Mouse (Mus musculus) liver, embryonic 14.5 days (tissue): Measurements from ENCODE around the gene Srcin1. TPM values are rescaled to one million over a fixed set of nuclear protein-coding genes. Genes with fewer than 3 reads are reported as not detected.

Source experiments
- ATAC-seq: fragments of 200-750 bp; cut with Nextera tagmentation; 2 replicates; pipeline ENCODE4 v1.8.0; 2017; ENCODE audit warnings: moderate number of reproducible peaks, mild to moderate bottlenecking, moderate library complexity; ENCODE audit not compliant: insufficient read depth
- DNase-seq, 3 experiments: peaks; one replicate each; pipeline ENCODE4 v3.0.0-alpha.2; 2012 to 2013; ENCODE audit warnings: low read depth in 3 of 3, low spot score in 3 of 3
- H3K27ac ChIP-seq: fragments of 300-500 bp; sonication (generic); 2 replicates; pipeline ENCODE4 v1.5.1; 2014; ENCODE audit warnings: moderate library complexity, mild to moderate bottlenecking, control low read depth, inconsistent platforms
- H3K27me3 ChIP-seq: fragments of 300-500 bp; sonication (generic); 2 replicates; pipeline ENCODE4 v1.6.1; 2014; ENCODE audit warnings: mild to moderate bottlenecking, low read length, moderate library complexity; ENCODE audit not compliant: control insufficient read depth, insufficient read depth
- H3K36me3 ChIP-seq: fragments of 300-500 bp; sonication (generic); replicated peaks from 2 replicates; pipeline ENCODE4 v1.6.1; 2014; ENCODE audit warnings: low read depth; ENCODE audit not compliant: control insufficient read depth, insufficient read depth
- H3K4me1 ChIP-seq, 2 experiments: fragments of 200-500 bp in 1 of 2; fragments of 300-500 bp in 1 of 2; sonication (generic) in 1 of 2; replicated peaks; 2 replicates each; pipeline ENCODE4 v1.6.1; 2012 to 2014; ENCODE audit warnings: antibody characterized with exemption in 1 of 2, inconsistent platforms in 1 of 2, low read length in 1 of 2; ENCODE audit not compliant: control insufficient read depth in 2 of 2, insufficient read depth in 2 of 2
- H3K4me2 ChIP-seq: fragments of 300-500 bp; sonication (generic); 2 replicates; pipeline ENCODE4 v1.6.1; 2014; ENCODE audit warnings: low read depth, mild to moderate bottlenecking, control low read depth, moderate library complexity
- H3K4me3 ChIP-seq, 2 experiments: fragments of 200-500 bp in 1 of 2; fragments of 300-500 bp in 1 of 2; sonication (generic) in 1 of 2; 2 replicates each; pipeline ENCODE4 v1.5.1; 2012 to 2014; ENCODE audit warnings: low read depth in 2 of 2, low read length in 2 of 2, mild to moderate bottlenecking in 2 of 2, control low read depth in 1 of 2, inconsistent platforms in 1 of 2, moderate library complexity in 1 of 2; ENCODE audit not compliant: insufficient read depth in 1 of 2
- H3K9ac ChIP-seq: fragments of 300-500 bp; sonication (generic); replicated peaks from 2 replicates; pipeline ENCODE4 v1.6.1; 2014; ENCODE audit warnings: mild to moderate bottlenecking, control low read depth, moderate library complexity
- H3K9me3 ChIP-seq: fragments of 300-500 bp; sonication (generic); 2 replicates; pipeline ENCODE4 v1.6.1; 2016; ENCODE audit warnings: low read length, mixed read lengths; ENCODE audit not compliant: control insufficient read depth
- CTCF ChIP-seq: IDR thresholded peaks from 2 replicates; pipeline ENCODE4 v1.5.1; 2016; ENCODE audit warnings: antibody characterized with exemption, low read depth, control low read depth
- EP300 ChIP-seq: IDR thresholded peaks from 2 replicates; pipeline ENCODE4 v1.6.1; 2016; ENCODE audit warnings: antibody characterized with exemption, low read depth
- WGBS: fragments of 180-500 bp; shearing (Covaris S2); extraction: QIAGEN DNeasy Blood & Tissue Kit; methylation state at CpG from one replicate; pipeline ENCODE4 v1.1.7; 2014; ENCODE audit not compliant: insufficient replicate concordance; 5-methylcytosine and 5-hydroxymethylcytosine counted together
- polyA plus RNA-seq, 2 experiments: library from polyadenylated mRNA; depleted of rRNA in 1 of 2; stranded (reverse) in 1 of 2; unstranded in 1 of 2; fragments of >200 nt; fragmentation: Nextera tagmentation in 1 of 2; extraction: Ambion mirVana in 1 of 2; gene quantifications; 2 replicates each; pipeline versions ENCODE4 v1.2.1 to v1.2.3; 2012 to 2014

Gene Srcin1
- polyA plus RNA-seq, 2 experiments, result 0.04 TPM; not detected in 1

DNA sequence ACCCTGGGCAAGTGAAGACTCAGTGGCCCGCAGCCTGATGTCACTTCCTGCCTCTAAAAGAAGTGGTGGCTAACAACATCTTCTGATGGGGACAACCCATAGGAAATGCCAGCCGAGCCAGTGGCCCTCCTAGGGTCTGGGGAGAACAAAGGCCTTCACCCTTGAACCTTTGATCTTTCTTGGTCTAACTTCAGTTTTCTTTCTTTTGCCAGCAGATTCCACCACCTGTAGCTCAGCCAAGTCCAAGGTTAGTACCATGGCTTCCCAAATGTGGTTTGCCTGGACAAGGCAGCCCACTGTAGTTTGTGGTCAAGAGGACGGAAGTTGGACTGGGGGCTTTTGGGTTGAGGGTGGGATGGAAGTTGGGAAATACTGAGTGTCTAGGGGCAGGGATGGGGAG, 83.2 kb downstream of the Srcin1 start:
- no peak overlapping the region for H3K4me3 ChIP-seq
- DNase-seq (no peak), ATAC-seq (no peak)
- TF ChIP-seq EP300 (no peak), CTCF (no peak)
- H3K9ac ChIP-seq, result no peak overlapping the region
- no peak overlapping the region for H3K4me2 ChIP-seq
- H3K36me3 ChIP-seq, result peaks cover 75% of the 10 kb centered on the region
- H3K27ac ChIP-seq, result no peak overlapping the region
- H3K27me3 ChIP-seq, result no peaks in the 10 kb centered on the region
- H3K9me3 ChIP-seq, result no peaks in the 10 kb centered on the region
- H3K4me1 ChIP-seq, result no peaks in the 10 kb centered on the region
- WGBS, result 83% methylated on average over 3 of the region's 3 CpGs

DNA sequence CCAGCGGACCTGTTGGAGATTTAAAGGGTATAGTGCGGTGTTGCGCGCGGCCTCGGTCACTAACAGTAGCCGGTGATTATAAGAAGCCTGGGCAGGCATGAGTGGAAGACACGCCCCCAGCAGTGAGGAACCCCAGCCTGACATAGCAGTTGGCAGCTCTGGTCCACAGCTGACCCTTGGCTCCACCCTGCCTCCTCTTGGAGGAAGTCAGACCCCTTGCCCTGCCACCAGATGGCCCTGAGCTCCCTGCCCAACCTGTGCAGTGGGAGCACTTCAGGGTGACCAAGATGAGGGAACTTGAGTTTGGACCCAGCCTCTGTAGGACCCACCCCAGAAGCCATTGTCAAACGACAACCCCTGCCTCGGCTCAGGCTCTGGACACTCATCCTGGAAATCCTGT, 84.3 kb downstream of the Srcin1 start:
- TF ChIP-seq CTCF (no peak), EP300 (no peak)
- H3K27ac ChIP-seq, result no peak overlapping the region
- H3K4me3 ChIP-seq, result no peak overlapping the region
- no peaks in the 10 kb centered on the region for H3K4me1 ChIP-seq
- DNase-seq (no peak), ATAC-seq (no peak)
- peaks cover 77% of the 10 kb centered on the region for H3K36me3 ChIP-seq
- no peak overlapping the region for H3K4me2 ChIP-seq
- H3K27me3 ChIP-seq, result no peaks in the 10 kb centered on the region
- WGBS, result 94% methylated on average over 10 of the region's 10 CpGs
- no peak overlapping the region for H3K9ac ChIP-seq
- H3K9me3 ChIP-seq, result no peaks in the 10 kb centered on the region

DNA sequence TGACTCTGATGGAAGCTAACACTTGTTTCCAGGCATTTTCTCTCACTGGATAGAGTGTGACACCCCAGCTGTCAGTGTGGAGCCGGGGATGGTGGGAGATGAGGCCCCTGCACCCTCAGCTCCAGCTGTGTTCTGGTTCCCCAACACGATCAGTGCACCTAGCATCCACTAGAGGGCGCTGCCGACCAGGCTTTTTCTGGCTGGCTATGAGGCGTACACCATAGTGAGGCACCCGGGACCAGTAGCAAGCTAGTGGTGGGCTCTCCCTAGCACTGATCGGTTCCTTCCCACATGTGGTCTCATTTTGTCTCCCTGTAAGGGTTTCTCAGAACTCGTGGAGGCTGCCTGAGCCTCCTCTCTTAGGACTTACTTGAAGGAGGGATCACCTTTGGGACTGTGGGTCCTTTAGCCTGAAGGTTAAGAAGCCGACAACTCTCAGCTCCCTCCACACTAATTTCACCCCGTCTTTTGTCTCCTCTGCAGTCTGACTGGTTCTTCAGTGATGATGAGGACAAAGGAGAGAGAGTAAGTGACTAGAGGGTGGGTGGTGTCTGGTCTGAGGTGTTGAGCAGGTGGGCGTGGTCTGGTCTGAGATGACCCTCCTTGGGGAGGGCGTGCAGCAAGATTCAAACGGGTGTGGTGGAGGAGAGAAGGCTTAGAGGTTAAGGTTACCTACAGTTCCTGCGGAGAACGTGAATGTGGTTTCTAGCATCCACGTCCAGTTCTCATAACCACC, 86.2 kb downstream of the Srcin1 start:
- peaks cover 83% of the 10 kb centered on the region for H3K36me3 ChIP-seq
- DNase-seq, result peak; percentile 33 to 45 (median 35)
- H3K4me2 ChIP-seq, result no peak overlapping the region
- no peaks in the 10 kb centered on the region for H3K27me3 ChIP-seq
- TF ChIP-seq EP300, result no peak
- peak; percentile 98 for TF ChIP-seq CTCF
- no peak overlapping the region for H3K4me3 ChIP-seq
- H3K9me3 ChIP-seq, result no peaks in the 10 kb centered on the region
- H3K4me1 ChIP-seq, result no peaks in the 10 kb centered on the region
- H3K9ac ChIP-seq, result no peak overlapping the region
- 42% methylated on average over 16 of the region's 16 CpGs for WGBS
- no peak overlapping the region for H3K27ac ChIP-seq
- ATAC-seq, result peak; percentile 45

DNA sequence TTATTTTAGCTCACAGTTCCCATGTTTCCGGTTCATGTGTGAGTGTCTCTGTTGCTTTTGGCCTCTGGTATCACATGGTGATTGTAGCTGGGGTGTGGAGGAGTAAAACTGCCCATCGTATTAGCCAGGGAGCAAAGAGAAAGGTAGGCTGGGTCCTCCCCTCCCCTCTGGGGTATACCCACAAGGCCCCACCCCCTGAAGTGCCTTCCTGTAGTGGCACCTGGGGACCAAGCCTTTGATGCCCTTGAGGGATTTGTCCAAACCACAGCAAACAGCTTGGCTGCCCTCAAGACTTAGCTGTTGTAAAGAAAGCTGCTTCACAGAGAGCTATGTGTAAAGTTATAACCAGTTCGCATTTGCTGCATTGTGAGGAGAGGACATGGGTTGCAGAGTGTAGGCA, 88.3 kb downstream of the Srcin1 start:
- no peak for DNase-seq
- H3K36me3 ChIP-seq, result peaks cover 82% of the 10 kb centered on the region
- WGBS, result 82% methylated on average over 3 of the region's 3 CpGs

DNA sequence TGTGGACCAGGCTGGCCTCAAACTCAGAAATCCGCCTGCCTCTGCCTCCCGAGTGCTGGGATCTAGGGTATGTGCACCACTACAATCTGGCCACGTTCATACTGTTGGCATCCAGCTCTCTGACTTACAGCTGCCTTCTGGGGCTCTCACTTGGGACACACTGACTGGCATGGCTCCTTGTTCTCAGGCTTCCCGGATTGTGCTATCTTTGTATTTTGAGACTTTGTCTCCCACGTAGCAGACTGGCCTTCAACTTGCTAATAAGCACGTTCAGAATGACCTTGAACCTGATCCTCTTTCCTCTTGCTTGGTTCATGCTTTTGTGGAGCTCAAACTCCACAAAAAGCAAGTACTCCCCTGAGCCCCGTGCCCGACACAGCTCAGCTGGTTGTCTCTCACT, 90.3 kb downstream of the Srcin1 start:
- no peak for TF ChIP-seq CTCF
- TF ChIP-seq EP300, result no peak
- ATAC-seq (no peak), DNase-seq (no peak)
- 86% methylated on average over 8 of the region's 8 CpGs for WGBS
- Histone ChIP-seq H3K4me3 (no peak overlapping the region), H3K4me1 (no peaks in the 10 kb centered on the region), H3K27me3 (no peaks in the 10 kb centered on the region), H3K9ac (no peak overlapping the region), H3K4me2 (no peak overlapping the region), H3K36me3 (peaks cover 82% of the 10 kb centered on the region), H3K27ac (no peak overlapping the region), H3K9me3 (no peaks in the 10 kb centered on the region)

More for the DNA sequence above, 88.3 kb downstream of the Srcin1 start:
- Histone ChIP-seq H3K27ac (no peak overlapping the region), H3K9ac (no peak overlapping the region), H3K27me3 (no peaks in the 10 kb centered on the region), H3K4me1 (no peaks in the 10 kb centered on the region), H3K9me3 (no peaks in the 10 kb centered on the region), H3K4me2 (no peak overlapping the region), H3K4me3 (no peak overlapping the region)
- TF ChIP-seq CTCF (no peak), EP300 (no peak)
- no peak for ATAC-seq
